Mouse (Mus musculus): ENCODE results near the gene Ptpn13. TPM values are rescaled to one million over a fixed set of nuclear protein-coding genes. Genes with fewer than 3 reads are reported as not detected.

Gene Ptpn13
- polyA plus RNA-seq, 1 experiment from 2014 or later, result 16.4 TPM

DNA sequence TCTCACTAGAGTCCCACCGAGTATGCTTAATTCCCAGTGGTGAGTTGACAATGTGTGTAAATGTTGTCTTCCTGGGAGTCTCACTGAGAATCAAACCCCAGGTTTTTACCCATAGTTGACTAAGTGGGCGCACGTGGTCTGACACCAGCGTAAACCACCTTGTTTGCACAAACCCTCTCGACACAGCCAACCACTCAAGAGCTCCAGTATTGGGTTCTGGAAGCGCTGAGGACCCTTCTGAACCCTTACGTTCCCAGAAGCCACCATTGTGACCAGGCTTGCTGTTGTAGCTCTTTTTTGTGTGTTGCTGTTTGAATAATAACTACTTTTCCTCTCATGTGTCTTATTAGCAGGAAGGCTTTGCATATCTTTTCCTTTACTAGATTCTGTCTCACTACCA lies 20.4 kb downstream of the Ptpn13 start:
- no peaks in the 10 kb centered on the region for H3K27me3 ChIP-seq (ENCODE audit: control insufficient read depth, insufficient read depth, low read length)
- H3K4me1 ChIP-seq (ENCODE audit: control insufficient read depth, insufficient read depth, low read length), result no peaks in the 10 kb centered on the region
- no peak overlapping the region for H3K9ac ChIP-seq (ENCODE audit: low read length)
- WGBS, result 95% methylated on average over 7 of the region's 7 CpGs
- DNase-seq (ENCODE audit: low spot score), result no peak
- H3K27ac ChIP-seq (ENCODE audit: low read depth, low read length), result no peak overlapping the region
- no peak overlapping the region for H3K4me3 ChIP-seq (ENCODE audit: low read depth, low read length)
- no peaks in the 10 kb centered on the region for H3K36me3 ChIP-seq (ENCODE audit: control insufficient read depth, insufficient read depth, low read length)
- no peak for ATAC-seq (ENCODE audit: insufficient read depth, low FRiP score, low TSS enrichment)
- H3K4me2 ChIP-seq (ENCODE audit: low read depth), result no peak overlapping the region
- H3K9me3 ChIP-seq (ENCODE audit: control insufficient read depth, low read length), result no peaks in the 10 kb centered on the region

DNA sequence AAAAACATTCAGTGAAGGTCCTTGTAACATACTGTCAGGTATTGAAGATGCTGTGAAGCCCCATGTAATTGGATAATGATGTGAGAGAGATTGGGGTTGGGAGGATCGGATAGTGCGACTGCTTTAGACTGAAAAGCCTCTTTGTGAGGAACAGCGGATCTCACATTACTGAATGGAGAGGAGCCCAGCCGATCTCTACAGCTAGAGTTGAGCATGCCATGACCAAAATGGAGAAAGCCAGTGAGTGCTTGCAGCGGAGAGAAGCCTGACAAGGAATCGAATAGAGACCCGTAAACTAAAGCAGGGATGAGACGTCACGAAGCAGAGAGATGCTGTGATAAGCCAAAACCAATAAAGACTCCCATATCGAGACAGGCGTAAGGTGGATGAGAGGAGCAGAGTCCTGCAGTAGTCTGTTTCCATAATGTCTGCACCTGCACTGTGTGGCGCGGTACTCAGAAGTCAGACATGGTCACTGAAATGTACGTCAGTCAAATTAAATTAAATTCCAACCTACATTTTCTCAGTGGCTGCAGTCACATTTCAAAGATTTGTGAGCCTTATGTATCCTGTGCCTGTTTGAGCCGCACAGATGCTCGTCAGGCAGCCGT lies 22.9 kb downstream of the Ptpn13 start:
- no peak overlapping the region for H3K4me3 ChIP-seq (ENCODE audit: low read depth, low read length)
- H3K27me3 ChIP-seq (ENCODE audit: control insufficient read depth, insufficient read depth, low read length), result no peaks in the 10 kb centered on the region
- WGBS, result 78% methylated on average over 17 of the region's 17 CpGs
- no peak overlapping the region for H3K4me2 ChIP-seq (ENCODE audit: low read depth)
- H3K27ac ChIP-seq (ENCODE audit: low read depth, low read length), result no peak overlapping the region
- no peaks in the 10 kb centered on the region for H3K36me3 ChIP-seq (ENCODE audit: control insufficient read depth, insufficient read depth, low read length)
- no peaks in the 10 kb centered on the region for H3K9me3 ChIP-seq (ENCODE audit: control insufficient read depth, low read length)
- no peaks in the 10 kb centered on the region for H3K4me1 ChIP-seq (ENCODE audit: control insufficient read depth, insufficient read depth, low read length)
- no peak overlapping the region for H3K9ac ChIP-seq (ENCODE audit: low read length)
- ATAC-seq (ENCODE audit: insufficient read depth, low FRiP score, low TSS enrichment) (no peak), DNase-seq (ENCODE audit: low spot score) (no peak)

- Histone ChIP-seq H3K4me3 (ENCODE audit: low read depth, low read length) (no peak overlapping the region), H3K27ac (ENCODE audit: low read depth, low read length) (no peak overlapping the region), H3K4me1 (ENCODE audit: control insufficient read depth, insufficient read depth, low read length) (no peaks in the 10 kb centered on the region), H3K27me3 (ENCODE audit: control insufficient read depth, insufficient read depth, low read length) (no peaks in the 10 kb centered on the region), H3K9me3 (ENCODE audit: control insufficient read depth, low read length) (no peaks in the 10 kb centered on the region), H3K4me2 (ENCODE audit: low read depth) (no peak overlapping the region), H3K9ac (ENCODE audit: low read length) (no peak overlapping the region), H3K36me3 (ENCODE audit: control insufficient read depth, insufficient read depth, low read length) (no peaks in the 10 kb centered on the region)
- WGBS, result 44% methylated on average over 1 of the region's 1 CpGs
- ATAC-seq (ENCODE audit: insufficient read depth, low FRiP score, low TSS enrichment) (peak; percentile 61; the same call in 1 of the 2 replicates), DNase-seq (ENCODE audit: low spot score) (no peak)
These were observed 23.5 kb downstream of the Ptpn13 start for GRCm38 (mm10) chr5:103448470-103448869.

GRCm38 (mm10) chr5:103450663-103451062 lies 25.7 kb downstream of the Ptpn13 start:
- Histone ChIP-seq H3K27ac (ENCODE audit: low read depth, low read length) (no peak overlapping the region), H3K4me2 (ENCODE audit: low read depth) (no peak overlapping the region), H3K9ac (ENCODE audit: low read length) (no peak overlapping the region), H3K36me3 (ENCODE audit: control insufficient read depth, insufficient read depth, low read length) (no peaks in the 10 kb centered on the region), H3K4me1 (ENCODE audit: control insufficient read depth, insufficient read depth, low read length) (no peaks in the 10 kb centered on the region), H3K9me3 (ENCODE audit: control insufficient read depth, low read length) (no peaks in the 10 kb centered on the region), H3K4me3 (ENCODE audit: low read depth, low read length) (no peak overlapping the region), H3K27me3 (ENCODE audit: control insufficient read depth, insufficient read depth, low read length) (no peaks in the 10 kb centered on the region)
- no peak for DNase-seq (ENCODE audit: low spot score)
- no peak for ATAC-seq (ENCODE audit: insufficient read depth, low FRiP score, low TSS enrichment)
- WGBS, result 96% methylated on average over 1 of the region's 1 CpGs

GRCm38 (mm10) chr5:103453361-103454140 lies 28.6 kb downstream of the Ptpn13 start:
- 90% methylated on average over 14 of the region's 14 CpGs for WGBS
- no peaks in the 10 kb centered on the region for H3K27me3 ChIP-seq (ENCODE audit: control insufficient read depth, insufficient read depth, low read length)
- H3K4me1 ChIP-seq (ENCODE audit: control insufficient read depth, insufficient read depth, low read length), result no peaks in the 10 kb centered on the region
- H3K9me3 ChIP-seq (ENCODE audit: control insufficient read depth, low read length), result no peaks in the 10 kb centered on the region
- H3K4me3 ChIP-seq (ENCODE audit: low read depth, low read length), result no peak overlapping the region
- ATAC-seq (ENCODE audit: insufficient read depth, low FRiP score, low TSS enrichment), result no peak
- H3K27ac ChIP-seq (ENCODE audit: low read depth, low read length), result no peak overlapping the region
- H3K4me2 ChIP-seq (ENCODE audit: low read depth), result no peak overlapping the region
- H3K36me3 ChIP-seq (ENCODE audit: control insufficient read depth, insufficient read depth, low read length), result no peaks in the 10 kb centered on the region
- DNase-seq (ENCODE audit: low spot score), result no peak
- H3K9ac ChIP-seq (ENCODE audit: low read length), result no peak overlapping the region

DNA sequence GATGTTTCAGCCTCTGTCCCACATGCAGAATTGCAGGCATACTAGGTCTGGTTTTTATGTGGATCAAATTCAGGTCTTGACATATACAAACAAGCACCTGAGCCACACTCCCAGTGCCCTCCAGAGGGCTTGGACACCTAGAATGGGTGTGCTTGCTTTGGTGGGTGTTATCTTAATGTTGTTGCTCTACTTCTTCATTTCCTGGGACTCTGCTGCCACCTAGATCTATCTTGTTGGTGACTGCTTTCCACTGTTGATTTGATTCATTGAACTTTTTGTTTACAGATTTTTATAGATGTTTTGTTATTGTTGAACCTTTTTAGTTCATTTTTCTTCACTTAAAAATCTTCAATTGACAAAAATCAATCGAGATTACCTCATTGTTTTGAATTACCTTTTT lies 31.8 kb downstream of the Ptpn13 start:
- Histone ChIP-seq H3K27ac (ENCODE audit: low read depth, low read length) (no peak overlapping the region), H3K4me3 (ENCODE audit: low read depth, low read length) (no peak overlapping the region), H3K9ac (ENCODE audit: low read length) (no peak overlapping the region), H3K36me3 (ENCODE audit: control insufficient read depth, insufficient read depth, low read length) (no peaks in the 10 kb centered on the region), H3K27me3 (ENCODE audit: control insufficient read depth, insufficient read depth, low read length) (no peaks in the 10 kb centered on the region), H3K9me3 (ENCODE audit: control insufficient read depth, low read length) (no peaks in the 10 kb centered on the region), H3K4me1 (ENCODE audit: control insufficient read depth, insufficient read depth, low read length) (no peaks in the 10 kb centered on the region), H3K4me2 (ENCODE audit: low read depth) (no peak overlapping the region)
- DNase-seq (ENCODE audit: low spot score) (no peak), ATAC-seq (ENCODE audit: insufficient read depth, low FRiP score, low TSS enrichment) (no peak)
- 92% methylated on average over 1 of the region's 1 CpGs for WGBS

- H3K4me2 ChIP-seq (ENCODE audit: low read depth), result no peak overlapping the region
- 54% methylated on average over 8 of the region's 8 CpGs for WGBS
- no peak overlapping the region for H3K4me3 ChIP-seq (ENCODE audit: low read depth, low read length)
- no peak overlapping the region for H3K27ac ChIP-seq (ENCODE audit: low read depth, low read length)
- H3K4me1 ChIP-seq (ENCODE audit: control insufficient read depth, insufficient read depth, low read length), result no peaks in the 10 kb centered on the region
- H3K9ac ChIP-seq (ENCODE audit: low read length), result no peak overlapping the region
- H3K27me3 ChIP-seq (ENCODE audit: control insufficient read depth, insufficient read depth, low read length), result no peaks in the 10 kb centered on the region
- ATAC-seq (ENCODE audit: insufficient read depth, low FRiP score, low TSS enrichment) (no peak), DNase-seq (ENCODE audit: low spot score) (peak; percentile 24)
- H3K9me3 ChIP-seq (ENCODE audit: control insufficient read depth, low read length), result no peaks in the 10 kb centered on the region
- no peaks in the 10 kb centered on the region for H3K36me3 ChIP-seq (ENCODE audit: control insufficient read depth, insufficient read depth, low read length)
These were observed 33.4 kb downstream of the Ptpn13 start for GRCm38 (mm10) chr5:103458411-103458810.

DNA sequence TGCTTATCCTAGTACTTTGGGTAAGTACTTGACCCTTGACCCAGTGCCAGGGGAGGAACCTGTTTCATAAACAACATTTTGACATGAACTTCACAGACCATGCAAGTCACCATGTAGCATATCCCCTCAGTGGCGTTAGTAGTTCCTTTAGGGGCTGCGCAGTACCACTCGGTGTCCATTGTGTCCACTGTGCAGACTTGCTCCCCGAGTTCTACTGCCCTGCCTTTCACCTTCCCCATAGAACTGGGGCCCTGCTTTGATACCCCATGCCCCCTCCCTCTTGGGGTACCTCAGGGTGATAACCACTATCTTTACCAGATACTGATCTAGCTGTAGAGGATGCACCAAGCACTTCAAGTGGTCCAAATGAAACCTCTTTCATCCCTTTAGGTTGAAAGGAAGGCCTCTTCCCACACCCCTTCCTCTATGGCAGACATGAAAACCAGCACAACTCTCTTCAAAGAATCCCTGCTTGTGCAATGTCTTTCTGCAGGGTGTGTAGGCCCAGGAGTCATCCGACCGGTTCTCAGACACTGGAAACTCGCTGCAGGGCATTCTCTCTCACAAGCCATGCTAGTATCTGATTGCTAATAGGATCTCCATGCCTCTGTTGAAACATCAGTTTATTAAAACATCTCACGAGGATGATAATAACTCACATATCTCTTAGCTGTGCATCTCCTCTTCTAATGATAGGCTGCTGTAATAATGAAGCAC lies 34.1 kb downstream of the Ptpn13 start:
- Histone ChIP-seq H3K4me1 (ENCODE audit: control insufficient read depth, insufficient read depth, low read length) (no peaks in the 10 kb centered on the region), H3K9ac (ENCODE audit: low read length) (no peak overlapping the region), H3K36me3 (ENCODE audit: control insufficient read depth, insufficient read depth, low read length) (no peaks in the 10 kb centered on the region), H3K9me3 (ENCODE audit: control insufficient read depth, low read length) (no peaks in the 10 kb centered on the region), H3K4me2 (ENCODE audit: low read depth) (no peak overlapping the region), H3K27ac (ENCODE audit: low read depth, low read length) (no peak overlapping the region), H3K4me3 (ENCODE audit: low read depth, low read length) (no peak overlapping the region), H3K27me3 (ENCODE audit: control insufficient read depth, insufficient read depth, low read length) (no peaks in the 10 kb centered on the region)
- ATAC-seq (ENCODE audit: insufficient read depth, low FRiP score, low TSS enrichment), result no peak
- DNase-seq (ENCODE audit: low spot score), result no peak
- 82% methylated on average over 8 of the region's 8 CpGs for WGBS
